Mouse (Mus musculus): ENCODE measurements around the gene Ldlr. TPM values are rescaled to one million over a fixed set of nuclear protein-coding genes. Genes with fewer than 3 reads are reported as not detected.

The Ldlr gene
- 37.3 TPM for polyA plus RNA-seq (2017; shearing (Covaris generic))

DNA sequence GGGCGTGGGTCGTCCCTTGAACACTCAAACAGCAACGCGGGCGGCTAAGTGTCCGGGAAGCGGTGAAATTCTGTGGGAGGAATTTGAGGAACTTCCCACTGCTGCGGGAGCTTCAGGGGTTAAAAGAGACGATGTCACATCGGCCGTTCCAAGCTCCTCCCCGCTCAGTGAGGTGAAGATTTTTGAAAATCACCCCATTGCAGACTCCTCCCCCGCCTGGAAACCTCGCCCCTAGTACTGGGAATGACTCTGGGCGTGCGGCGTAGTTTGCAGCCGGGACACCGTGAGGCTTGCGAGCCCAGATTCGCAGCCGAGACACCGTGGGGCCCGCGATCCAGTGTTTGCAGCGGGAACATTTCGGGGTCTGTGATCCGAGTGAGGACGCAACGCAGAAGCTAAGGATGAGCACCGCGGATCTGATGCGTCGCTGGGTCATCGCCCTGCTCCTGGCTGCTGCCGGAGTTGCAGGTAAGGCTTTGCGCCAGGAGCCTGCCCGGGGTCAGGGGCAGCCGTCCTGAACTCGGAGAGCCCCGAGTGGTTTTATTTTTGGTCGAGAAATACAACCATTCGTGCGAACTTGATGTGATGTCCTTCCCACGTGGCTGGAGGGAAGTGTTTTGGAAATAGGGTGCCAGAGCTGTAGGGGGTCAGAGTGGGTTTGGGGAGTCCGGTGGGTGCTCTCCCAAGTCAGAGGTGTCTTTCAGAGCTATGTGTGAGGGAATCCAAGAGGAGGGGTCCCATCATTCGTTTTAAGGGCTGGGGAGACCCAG lies at the start of gene Ldlr:
Gene Ldlr, plus strand, starts transcription at position 107 of the 770 bp plus-strand sequence.

GRCm38 (mm10) chr9:21760155-21761088 lies 37.1 kb downstream of the Ldlr start, which contains the start of gene Spc24:
TSS of gene Spc24 (minus strand) at chr9:21760303.

DNA sequence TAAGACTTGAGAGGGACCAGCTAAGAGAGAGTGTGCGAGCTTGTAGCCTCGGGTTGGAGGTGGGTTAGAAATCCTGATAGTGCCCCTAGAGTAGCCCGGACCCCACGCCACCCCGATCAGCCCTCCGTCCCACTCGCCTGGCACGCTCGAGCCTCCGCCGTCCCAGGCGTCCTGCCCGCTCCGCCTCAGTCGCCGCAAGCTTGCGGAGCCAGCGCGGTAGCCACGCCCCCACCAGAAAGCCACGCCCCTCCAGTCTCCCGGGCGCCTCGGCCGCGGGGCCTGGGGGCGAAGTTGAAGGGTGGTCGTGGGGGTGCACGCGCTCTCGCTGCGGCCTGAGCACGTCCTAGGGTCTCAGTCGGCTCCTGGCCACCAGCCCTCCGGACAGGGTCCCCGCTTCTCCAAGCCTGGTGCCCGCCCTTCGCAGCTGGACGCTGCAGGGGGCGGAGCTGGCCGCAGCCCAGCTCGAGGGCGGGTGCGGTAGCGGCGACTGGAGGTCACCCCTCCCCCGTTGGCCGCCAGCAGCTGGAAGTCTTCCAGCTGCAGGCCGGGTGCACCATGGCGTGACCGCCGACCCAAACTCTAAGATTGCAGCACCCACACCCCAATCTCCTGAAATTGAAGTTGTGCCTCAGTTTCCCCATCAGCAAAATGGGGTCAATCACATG lies 75.2 kb downstream of the Ldlr start, which contains the start of gene Kank2:
Gene Kank2, minus strand, starts transcription at position 400 of the 665 bp plus-strand sequence.

Other genes with a start within 250 kb of the Ldlr start
- gene Tmed1, start 213.2 kb upstream of the Ldlr start, polyA plus RNA-seq (2017; shearing (Covaris generic)) = 6.4 TPM
- 32.2 TPM for gene AB124611, start 197.3 kb upstream of the Ldlr start, polyA plus RNA-seq (2017; shearing (Covaris generic))
- 7.6 TPM for gene Carm1, start 176.6 kb upstream of the Ldlr start, polyA plus RNA-seq (2017; shearing (Covaris generic))
- gene Timm29, start 130.8 kb upstream of the Ldlr start, polyA plus RNA-seq (2017; shearing (Covaris generic)) = 1.9 TPM
- 28.7 TPM for gene Yipf2, start 130.7 kb upstream of the Ldlr start, polyA plus RNA-seq (2017; shearing (Covaris generic))
- 64.6 TPM for gene Smarca4, start 107.3 kb upstream of the Ldlr start, polyA plus RNA-seq (2017; shearing (Covaris generic))
- gene Spc24, start 36.8 kb downstream of the Ldlr start, polyA plus RNA-seq (2017; shearing (Covaris generic)) = 11.6 TPM
- gene Kank2, start 75.3 kb downstream of the Ldlr start, polyA plus RNA-seq (2017; shearing (Covaris generic)) = not detected
- gene Angptl8, start 112.0 kb downstream of the Ldlr start, polyA plus RNA-seq (2017; shearing (Covaris generic)) = not detected
- 4.0 TPM for gene Dock6, start 129.2 kb downstream of the Ldlr start, polyA plus RNA-seq (2017; shearing (Covaris generic))
- gene Rab3d, start 194.7 kb downstream of the Ldlr start, polyA plus RNA-seq (2017; shearing (Covaris generic)) = 11.8 TPM
- gene Ccdc159, start 204.0 kb downstream of the Ldlr start, polyA plus RNA-seq (2017; shearing (Covaris generic)) = 0.42 TPM
- 5.5 TPM for gene Tmem205, start 204.1 kb downstream of the Ldlr start, polyA plus RNA-seq (2017; shearing (Covaris generic))
- gene Plppr2, start 213.6 kb downstream of the Ldlr start, polyA plus RNA-seq (2017; shearing (Covaris generic)) = 1.8 TPM
- 9.2 TPM for gene Swsap1, start 232.3 kb downstream of the Ldlr start, polyA plus RNA-seq (2017; shearing (Covaris generic))
- gene Epor, start 240.0 kb downstream of the Ldlr start, polyA plus RNA-seq (2017; shearing (Covaris generic)) = 1.1 TPM

Data from activated CD4-positive, CD25-positive, alpha-beta regulatory T cell, adult 9 weeks (primary cell).